Mouse (Mus musculus) sigmoid colon, adult 10 weeks (tissue): Measurements from ENCODE around the gene Bfsp2. TPM values are rescaled to one million over a fixed set of nuclear protein-coding genes. Genes with fewer than 3 reads are reported as not detected.

Experiments used
- polyA plus RNA-seq: library from polyadenylated mRNA; stranded (reverse); fragments of 350-450 nt; fragmentation: Illumina TruSeq; extraction: RNeasy Lipid Tissue Mini Kit (QIAGEN cat#74804); gene quantifications from one replicate; pipeline ENCODE4 v1.2.3, GENCODE M21; 2014; ENCODE audit warnings: low read depth, low replicate concordance

Bfsp2 gene
- not detected for polyA plus RNA-seq

GRCm38 (mm10) chr9:103480044-103480576, at the start of gene Bfsp2:
Gene Bfsp2 (minus strand): TSS chr9:103480420.

Other genes starting within 250 kb of the Bfsp2 start
- gene Trf, start 250.0 kb downstream of the Bfsp2 start, polyA plus RNA-seq: 83.4 TPM
- not detected for gene 1300017J02Rik, start 175.3 kb downstream of the Bfsp2 start, polyA plus RNA-seq
- gene Topbp1, start 175.2 kb downstream of the Bfsp2 start, polyA plus RNA-seq: 37.3 TPM
- 151 TPM for gene Cdv3, start 114.6 kb downstream of the Bfsp2 start, polyA plus RNA-seq